Mouse (Mus musculus) megakaryocyte, embryonic 14.5 days (primary cell): ENCODE results near the gene Trim28.

ENCODE experiments used
- FLI1 ChIP-seq: IDR thresholded peaks from 2 replicates; pipeline ENCODE4 v1.6.1; 2012; ENCODE audit warnings: low read length, inconsistent platforms, mixed read lengths
- GATA1 ChIP-seq: IDR thresholded peaks from 3 replicates; pipeline ENCODE4 v1.6.1; 2012; ENCODE audit warnings: mixed read lengths, low read length, inconsistent platforms, borderline replicate concordance

- TF ChIP-seq GATA1 (no peak), FLI1 (no peak)
Observed at GRCm38 (mm10) chr7:13001584-13001983, 2.7 kb downstream of the Trim28 start.
